Mouse (Mus musculus) liver (tissue): ENCODE results near the gene Chrm1.
A peak's percentile ranks its signal among the peaks of the same experiment; 100 is the strongest.

ENCODE experiments used
- DNase-seq: peaks from one replicate; pipeline ENCODE4 v3.0.0-alpha.2; 2020; ENCODE audit warnings: mixed read lengths

Chrm1 gene

DNA sequence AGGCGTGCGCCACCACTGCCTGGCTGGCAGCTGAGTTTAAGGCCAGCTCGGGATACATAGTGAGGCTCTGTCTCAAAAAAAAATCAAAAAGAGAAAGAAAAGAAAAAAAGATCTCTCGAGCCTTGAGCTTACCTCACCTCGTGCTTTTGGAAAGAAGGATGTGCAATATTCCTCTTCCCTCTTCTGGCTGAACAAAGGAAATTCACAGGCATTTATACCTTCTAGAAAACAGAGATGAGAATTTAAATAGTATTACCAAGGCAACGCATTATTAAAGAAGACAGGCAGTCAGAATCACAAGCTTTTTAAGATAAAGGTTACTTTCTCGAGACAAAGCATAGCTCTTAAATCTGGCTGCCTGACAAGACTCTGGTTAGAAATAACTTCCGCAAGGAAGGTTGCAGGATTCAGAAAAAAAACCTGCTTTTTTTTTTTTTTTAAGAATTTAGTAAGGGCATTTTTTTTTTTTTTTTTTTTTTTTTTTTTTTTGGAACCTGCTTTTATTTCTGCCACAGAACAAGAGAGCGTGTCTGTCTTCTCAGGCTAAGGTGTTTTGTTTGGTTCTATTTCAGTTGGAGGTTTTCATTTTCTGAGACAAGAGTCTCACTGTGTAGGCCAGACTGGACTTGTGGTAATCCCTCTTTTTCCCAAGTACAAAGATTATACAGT is 28.4 kb downstream of the Chrm1 start:
- no peak for DNase-seq

DNA sequence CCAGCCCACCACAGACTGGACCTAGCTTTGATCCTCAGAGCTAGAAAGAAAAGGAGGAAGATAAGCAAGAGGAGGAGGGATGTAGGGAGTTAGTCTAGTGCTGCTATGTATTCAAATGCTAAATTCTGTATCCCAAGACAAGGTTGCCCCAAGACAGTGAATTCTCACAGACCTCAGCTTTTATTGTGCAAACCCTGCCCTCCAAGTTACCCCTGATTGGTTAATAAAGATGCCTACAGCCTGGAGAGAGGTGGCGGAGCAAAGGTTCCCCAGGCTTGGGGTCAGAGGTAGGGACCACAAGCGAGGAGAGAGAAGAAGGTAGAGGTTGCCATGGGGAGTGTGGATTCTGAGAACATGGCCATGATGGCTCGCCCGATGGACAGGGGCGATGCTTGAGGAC is 29.2 kb downstream of the Chrm1 start:
- DNase-seq: no peak

DNA sequence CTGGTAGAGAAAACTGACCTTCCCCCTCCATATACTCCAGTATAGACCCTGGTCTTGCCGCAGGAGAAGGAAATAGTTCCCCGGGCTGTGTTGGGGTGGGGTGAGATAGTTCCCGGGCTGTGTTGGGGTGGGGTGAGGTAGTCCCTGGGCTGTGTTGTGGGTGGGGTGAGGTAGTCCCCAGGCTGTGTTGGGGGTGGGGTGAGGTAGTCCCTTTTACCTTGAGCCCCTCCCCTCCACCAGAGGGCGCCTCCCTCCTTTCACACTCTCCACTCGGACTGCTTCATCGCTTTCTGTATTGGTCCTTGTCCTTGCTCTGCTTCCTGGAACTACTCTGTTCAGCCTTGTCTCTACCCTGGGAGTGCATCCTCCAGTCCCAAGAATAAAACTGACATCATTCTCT is 31.7 kb downstream of the Chrm1 start:
- peak; percentile 83 for DNase-seq

DNA sequence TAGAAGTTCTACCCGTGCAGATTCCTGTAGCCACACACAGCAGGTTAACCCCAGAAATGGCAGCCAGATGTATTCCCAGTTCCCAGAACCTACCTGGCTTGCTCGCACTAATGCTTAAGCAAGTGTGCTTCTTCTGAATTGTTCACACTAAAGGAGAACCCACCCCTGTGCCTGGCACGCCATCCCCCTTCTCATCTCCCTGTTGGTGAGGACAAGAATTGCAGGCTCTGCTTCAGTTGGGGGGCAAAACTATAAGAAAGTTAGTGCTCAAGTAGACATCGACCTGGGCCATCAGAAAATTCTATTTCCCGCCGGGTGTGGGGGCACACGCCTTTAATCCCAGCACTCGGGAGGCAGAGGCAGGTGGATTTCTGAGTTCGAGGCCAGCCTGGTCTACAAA is 36.1 kb downstream of the Chrm1 start:
- DNase-seq: no peak

DNA sequence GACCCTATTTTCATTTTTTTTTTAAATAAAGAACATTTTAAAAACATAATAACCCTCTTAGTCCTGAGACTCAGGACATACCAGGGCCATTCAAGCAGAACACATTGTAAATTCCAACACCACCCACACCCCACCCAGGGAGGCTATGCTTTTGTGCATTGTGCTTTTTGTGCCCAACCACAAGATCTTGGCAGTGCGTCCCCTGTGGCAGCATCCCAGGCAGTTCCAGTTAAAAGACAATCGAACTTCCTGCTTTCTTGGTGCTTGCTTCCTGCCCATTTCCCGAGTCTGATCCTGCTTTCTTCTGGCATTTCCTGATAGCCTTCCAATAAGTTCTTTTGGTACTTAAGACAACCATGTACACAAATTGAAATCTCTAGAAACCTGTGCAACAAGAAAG is 38.9 kb downstream of the Chrm1 start:
- no peak for DNase-seq

DNA sequence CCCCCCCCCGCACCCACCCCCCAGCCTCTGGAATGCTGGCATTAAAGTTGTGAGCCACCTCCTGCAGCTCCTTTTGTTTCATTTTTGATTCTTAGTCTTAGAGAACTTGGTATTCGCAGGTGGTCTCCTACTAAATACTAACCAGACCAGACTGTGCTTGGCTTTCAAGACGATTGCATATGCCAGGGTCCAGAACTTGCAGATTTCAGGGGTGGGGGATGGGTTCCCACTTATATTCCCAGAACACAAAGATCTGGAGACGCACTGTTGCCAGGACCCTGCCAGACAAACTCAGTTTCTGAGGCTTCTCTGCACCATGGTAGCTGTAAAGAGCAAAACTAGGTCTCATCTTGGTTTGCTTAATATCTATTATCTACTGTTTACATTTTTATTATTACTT is 40.0 kb downstream of the Chrm1 start:
- DNase-seq: no peak

DNA sequence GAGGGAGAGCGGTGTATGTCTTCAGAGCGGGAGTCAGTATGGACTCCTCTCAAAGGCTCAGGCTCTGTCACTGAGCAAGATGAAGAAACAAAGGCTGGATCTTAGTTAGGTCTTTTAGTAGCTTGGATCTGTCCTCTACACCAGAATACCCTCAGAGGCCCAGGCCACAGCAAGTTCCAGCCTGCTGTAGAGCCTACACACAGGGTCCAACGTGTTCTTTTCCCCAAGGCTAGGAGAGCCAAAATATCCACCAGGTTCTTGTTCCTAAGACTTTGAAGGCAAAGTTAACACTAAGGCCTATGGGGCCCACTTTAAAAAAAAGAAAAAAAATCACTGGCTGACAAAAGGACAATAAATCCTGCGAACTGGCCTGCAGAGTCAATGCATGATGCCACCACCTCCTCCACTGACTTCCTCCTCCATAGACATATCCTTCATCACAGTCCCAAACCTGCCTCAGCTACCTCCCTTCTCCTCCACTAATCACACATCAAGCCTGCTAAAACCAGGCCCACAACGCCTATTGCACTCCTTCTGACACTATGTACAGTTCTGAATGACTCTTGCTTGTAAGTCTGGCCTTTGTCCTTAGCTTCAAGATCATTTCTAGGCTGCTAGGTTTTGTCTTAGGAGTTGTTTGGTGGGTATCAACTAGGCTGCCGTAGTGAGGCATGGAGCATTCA is 41.6 kb downstream of the Chrm1 start:
- DNase-seq: no peak

DNA sequence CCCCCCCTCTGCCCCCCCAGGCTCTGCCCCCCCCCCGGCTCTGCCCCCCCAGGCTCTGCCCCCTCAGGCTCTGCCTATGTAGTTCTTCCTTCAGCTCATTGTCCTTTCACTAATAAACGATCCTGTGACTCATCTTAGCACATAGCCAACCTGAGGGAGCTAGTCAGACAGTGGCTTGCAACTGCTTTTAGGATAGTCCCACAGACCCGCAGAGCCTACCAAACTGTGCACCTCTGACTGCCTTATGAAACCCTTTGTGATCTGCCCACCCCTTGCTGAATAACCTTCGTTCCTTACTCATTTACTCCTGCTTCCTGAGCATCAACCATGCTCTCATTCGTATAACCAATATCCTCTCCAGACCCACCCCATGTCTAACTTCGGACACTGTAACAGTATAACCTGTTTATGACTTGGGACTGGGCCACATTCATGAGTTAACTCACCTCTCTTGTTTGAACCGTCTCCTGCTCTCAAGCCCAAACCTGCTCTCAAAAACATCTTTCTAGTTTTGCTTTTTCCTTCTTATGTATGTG is 42.6 kb downstream of the Chrm1 start:
- DNase-seq: no peak

DNA sequence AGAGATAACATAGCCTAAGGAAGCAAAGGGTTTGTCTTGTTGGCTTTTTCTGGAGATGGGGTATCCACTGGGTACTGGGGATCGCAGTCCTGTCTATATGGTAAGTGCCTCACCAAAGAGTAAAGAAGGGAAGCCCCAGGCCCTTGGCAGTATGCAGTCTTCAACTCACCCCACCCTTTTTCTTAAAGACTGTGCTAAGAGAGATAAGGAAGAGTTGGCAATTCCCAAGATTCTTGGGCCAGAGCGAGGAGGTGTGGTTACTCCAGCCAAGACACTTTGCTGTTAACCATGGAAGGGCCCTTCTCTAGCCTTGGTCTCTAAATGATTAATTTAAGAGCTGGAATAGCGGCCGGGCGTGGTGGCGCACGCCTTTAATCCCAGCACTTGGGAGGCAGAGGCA is 43.3 kb downstream of the Chrm1 start:
- DNase-seq: peak; percentile 41

DNA sequence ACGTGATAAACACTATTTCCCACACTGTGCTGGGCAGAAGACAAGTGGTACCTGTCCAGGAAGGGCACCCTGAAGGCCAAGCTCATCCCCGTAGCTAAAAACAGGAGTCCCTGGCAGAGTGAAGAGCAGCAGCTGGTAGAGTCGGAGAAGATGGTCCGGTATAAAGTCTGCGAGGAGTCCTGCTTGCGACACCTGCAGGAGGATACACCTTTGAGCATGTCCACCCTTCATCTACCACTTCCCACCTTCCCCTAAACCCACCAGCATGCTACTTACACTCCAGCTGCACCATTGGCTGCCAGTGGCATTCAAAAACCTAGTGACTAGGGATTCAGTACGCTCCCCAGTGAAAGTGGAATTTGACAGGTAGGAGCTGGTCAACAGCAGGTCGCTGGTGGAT is 45.4 kb downstream of the Chrm1 start:
- DNase-seq: no peak

DNA sequence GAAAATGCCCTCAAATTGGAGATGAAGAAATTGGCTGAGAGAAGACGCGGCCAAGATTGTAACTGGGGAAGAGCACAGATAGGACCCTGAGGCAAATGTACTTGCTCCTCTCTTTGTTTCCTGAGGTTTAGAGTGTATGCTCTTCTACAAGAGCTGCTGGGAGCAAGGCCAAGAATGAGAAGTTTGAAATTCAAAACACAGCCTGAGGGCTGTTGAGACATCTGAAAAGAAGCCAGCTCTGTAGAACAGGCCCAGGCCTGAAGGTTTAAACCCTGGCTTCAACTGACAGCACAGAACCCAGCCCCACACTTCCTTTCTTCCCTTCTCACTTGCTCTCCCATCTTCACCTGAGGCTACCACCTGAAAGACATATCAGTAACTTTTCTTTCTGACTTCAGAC is 46.5 kb downstream of the Chrm1 start:
- DNase-seq: no peak

DNA sequence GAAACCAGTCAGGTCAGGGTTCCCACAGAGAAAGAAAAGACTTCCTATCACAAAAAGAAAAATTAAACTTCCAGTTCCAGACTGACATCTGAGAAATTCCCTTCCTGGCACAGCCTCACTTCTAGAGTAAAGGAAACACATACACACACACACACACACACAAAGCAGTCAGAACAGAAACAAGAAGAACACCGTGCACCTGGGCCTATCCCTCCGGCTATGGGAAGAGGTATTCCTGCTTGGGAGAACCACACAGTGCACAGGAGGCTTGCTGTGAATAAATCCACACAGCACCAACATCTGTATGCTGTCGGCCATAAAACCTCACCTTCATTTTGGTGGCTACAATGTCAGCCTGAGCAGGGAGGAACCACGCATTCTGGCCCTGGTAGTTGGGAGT is 47.9 kb downstream of the Chrm1 start:
- no peak for DNase-seq

DNA sequence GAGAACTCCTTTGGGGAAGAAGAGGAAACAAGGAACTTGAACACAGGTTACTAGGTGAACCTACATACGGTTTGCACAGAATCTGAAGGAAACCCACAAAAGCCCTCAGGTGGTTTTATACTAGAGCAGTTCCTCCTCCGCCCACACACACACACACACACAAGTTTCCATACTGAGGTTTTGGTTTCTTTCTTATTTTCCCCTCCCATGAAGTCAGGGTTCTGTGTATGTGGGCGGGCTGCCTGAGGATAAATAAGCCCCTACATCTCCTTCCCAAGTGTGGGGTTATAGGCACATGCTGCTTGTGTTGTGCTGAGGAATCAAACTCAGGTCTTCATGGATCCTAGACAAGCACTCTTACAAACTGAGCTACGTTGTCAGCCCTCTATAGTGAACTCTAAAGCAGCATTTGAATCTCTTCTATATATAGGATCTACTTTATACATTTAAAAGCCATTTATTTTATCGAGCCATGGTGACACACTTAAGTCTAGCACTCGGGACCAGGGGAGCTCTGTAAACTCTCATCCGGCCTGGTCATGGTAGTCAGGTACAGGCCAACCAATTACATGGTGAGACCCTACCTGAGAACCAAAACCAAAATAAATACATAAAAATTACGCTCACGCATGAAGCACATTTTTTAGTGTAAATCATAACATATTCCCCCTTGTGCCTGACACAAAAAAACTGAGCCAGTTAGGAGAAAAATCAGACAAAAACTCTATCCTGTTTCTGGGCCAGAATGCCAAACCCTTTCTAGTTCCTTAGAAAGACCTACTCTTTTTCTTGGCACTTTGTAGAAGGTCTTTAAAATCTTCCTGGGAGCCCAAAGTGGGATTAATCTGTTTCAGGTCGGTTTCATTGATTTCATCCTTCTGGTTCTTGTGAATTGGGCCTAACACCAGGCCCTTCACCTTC is 48.6 kb downstream of the Chrm1 start:
- peak; percentile 17 for DNase-seq

DNA sequence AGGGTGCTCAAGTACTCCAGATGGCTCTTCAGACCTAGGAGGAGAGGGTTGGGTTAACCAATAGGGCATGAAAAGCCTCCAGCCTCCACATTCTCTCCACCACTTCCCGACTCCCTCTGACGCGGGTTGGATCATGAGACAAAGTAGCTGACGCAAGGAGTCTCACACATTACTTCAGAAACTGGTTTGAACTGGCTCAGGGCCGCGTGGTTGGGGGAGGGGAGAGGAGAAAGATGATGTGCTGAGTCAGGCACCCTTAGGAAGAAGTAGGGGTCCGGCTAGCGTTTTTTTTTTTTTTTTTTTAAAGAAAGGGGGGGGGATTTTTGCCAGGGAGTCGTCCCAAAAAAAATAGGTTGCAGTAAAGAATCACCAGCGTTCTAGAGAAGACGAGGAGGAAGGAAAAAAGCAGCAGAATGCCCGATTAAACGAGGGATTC is 49.3 kb downstream of the Chrm1 start:
- peak; percentile 82 for DNase-seq

DNA sequence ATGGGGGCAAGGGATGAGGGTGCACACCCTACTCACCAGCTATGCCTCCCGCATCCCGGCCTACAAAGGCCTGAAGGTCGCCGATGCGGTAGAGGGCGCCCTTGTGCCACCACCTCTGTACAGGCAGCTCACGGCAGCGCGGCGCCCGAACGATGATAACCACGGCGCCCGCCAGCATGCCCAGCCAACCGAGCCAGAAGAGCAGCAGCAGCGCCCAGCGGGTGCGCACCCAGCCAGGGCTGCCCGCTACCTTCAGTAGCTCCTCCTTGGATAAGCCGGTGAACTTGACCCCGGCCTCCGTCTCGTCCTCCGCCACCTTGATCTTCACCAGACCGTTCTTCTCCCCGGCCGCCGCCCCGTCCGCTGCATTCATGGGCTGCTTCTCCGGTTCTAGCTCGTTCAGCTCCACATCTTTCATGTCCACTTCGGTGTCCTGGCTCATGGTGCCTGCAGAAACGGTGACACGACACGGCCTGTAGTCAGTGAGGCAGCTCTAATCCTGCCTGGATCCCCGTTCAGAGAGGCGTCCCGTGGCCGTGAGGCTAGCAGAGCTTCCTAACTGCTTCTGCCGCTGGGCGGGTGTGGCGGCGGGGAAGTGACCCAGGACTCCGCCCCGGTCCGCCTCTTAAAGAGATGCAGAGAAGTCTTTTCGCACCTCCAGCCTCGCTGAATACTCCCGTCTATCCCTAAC is 49.9 kb downstream of the Chrm1 start:
- peak; percentile 97 for DNase-seq

DNA sequence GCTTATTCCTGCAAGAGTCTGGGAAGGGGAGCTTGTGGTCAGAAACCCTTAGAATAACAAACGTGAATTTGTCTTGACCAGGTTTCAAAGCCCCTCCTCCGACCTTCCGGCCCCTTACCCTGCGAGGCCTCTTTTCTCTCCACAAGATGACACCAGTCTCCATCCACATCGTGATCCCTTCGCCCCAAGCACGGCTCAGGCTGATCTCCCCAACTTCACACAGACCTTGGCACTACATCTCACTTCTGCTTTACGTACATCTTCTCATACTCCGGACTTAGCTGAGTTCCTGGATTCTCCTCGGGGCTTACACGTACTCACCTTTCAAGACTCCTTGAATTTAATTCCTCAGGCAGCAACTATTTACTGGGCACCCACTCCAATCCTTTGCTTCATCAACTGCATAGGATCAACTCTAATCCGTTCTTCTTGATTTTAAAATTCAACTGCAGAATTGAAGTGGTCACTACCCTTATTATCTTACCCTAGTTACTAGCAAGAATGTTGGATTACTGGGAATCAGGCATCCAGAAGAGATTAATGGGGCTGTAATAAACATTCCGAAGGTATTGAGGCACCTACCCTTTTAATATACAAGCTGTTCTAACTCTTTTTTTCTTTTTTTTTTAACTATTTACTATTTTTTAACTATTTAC is 50.5 kb downstream of the Chrm1 start:
- no peak for DNase-seq

DNA sequence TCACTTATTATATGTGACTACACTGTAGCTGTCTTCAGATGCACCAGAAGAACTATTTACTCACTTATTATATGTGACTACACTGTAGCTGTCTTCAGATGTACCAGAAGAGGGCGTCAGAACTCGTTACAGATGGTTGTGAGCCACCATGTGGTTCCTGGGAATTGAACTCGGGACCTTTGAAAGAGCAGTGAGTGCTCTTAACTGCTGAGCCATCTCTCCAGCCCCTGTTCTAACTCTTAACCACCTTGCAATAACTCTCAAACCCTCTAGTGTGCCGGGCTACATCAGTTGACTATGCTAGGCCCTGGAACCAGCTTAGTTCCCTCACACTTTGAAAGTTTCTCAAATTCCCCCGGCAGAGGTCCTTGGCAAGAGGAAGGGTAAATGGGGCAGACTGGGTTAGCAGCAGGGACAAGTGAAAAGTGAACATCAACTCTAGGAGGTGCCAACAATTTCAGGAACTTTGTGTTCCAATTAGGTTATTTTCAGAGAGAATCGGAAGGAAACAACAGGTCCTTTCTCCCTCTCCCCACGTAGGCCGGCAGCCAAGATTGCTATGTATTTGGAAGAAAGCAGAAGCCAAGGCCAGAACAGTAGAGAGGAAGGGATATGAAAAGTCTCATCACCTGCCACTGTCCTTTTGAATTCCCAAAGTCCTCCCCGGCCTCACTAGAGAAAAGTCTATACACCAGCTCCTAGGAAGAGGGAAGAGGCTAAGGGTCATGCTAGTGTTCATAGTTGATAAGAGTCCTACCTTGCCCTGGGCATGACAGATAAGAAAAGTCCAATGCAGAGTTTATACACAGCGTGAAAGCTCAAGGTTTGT is 51.3 kb downstream of the Chrm1 start:
- DNase-seq: peak; percentile 70

DNA sequence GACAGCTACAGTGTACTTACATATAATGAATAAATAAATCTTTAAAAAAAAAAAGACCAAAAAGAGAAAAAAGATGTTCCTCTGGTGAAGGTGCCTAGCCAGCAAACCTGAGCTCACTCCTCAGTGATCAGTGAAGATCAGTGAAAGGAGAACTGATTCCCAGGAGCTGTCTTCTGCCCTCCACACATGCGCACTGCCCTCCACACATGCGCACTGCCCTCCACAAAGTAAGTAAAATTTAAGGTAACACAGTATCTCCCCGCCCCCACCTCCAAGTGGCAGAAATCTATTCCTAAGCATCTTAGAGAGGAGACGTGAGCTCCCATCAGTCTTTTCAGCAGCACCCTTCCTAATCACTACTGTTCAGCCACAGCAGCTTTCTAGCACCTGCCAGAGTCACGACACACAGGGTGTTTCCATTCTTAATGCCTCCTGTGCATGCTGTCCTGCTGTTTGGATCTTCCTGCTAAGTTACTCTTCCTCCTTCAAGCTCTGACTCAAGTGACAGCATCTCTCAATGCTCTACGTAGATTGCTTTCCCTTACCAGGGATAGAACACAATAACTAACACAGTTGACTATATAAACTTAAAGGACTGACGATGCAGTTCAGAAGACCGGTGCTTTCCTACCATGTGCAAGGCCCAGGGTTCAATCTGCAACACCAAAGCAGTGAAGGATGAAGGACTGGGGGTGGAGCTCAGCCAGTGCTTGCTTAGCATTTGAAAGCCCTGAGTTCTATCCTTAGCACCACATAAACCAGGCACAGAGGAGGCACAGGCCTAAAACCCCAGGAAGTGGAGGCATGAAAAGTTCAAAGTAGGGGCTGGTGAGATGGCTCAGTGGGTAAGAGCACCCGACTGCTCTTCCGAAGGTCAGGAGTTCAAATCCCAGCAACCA is 52.5 kb downstream of the Chrm1 start:
- peak; percentile 71 for DNase-seq

DNA sequence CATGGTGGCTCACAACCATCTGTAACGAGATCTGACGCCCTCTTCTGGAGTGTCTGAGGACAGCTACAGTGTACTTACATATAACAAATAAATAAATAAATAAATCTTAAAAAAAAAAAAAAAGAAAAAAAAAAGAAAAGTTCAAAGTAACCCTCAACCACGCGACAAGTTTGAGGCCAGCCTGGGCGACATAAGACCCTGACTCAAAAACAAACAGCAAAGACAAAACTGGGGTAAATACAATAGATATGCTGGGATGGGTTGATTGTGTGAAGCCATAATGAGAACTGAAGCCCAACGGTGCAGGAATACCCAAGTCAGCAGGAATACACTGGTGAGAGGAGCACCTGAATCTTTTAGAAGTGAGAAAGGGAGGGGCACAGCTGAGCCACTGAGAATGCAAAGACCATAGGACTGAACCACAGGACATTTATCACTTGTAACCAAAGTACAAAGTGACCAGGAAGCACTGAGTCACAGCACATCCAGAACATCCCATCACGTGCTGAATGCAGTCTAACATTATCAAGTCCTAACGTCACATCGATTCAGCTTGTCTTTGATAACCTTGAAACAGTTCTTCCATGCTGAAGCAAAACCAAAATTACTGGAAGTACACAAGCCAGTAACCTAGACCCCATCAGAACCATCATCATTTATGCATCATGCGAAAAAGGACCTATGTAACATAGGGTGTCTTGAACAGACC is 53.3 kb downstream of the Chrm1 start:
- DNase-seq: no peak

DNA sequence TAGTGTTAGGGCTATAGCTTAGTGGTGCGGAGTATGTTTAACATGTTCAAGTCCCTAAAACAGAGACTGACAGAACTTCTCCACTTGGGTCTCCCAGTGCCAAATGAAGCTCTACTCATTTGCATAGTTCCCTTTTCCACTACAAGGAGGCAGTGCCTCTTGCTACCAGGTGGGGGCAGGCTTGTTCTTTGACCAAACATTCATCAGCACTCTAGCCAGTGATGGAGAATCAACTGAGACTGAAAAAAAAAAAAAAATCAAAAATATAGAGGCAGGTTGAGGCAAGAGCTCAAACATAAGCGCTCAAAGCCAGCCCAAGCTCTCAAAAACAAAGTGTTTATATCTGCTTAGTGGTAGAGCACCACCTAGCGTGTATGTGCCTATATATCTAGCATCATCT is 54.8 kb downstream of the Chrm1 start:
- DNase-seq: peak; percentile 83
